Mouse (Mus musculus) forebrain, embryonic 10.5 days (tissue): ENCODE data around the gene Ccdc141. TPM values are rescaled to one million over a fixed set of nuclear protein-coding genes. Genes with fewer than 3 reads are reported as not detected.

Experiments used
- DNase-seq: peaks from one replicate; pipeline ENCODE4 v3.0.0-alpha.2; 2017; ENCODE audit warnings: low spot score; ENCODE audit errors: extremely low spot score
- H3K27ac ChIP-seq: fragments of 300-500 bp; sonication (generic); 2 replicates; pipeline ENCODE4 v1.5.1; 2016; ENCODE audit warnings: mild to moderate bottlenecking
- H3K27me3 ChIP-seq: fragments of 300-500 bp; sonication (generic); 2 replicates; pipeline ENCODE4 v1.6.1; 2016; ENCODE audit warnings: mild to moderate bottlenecking; ENCODE audit not compliant: poor library complexity, severe bottlenecking
- H3K36me3 ChIP-seq: fragments of 300-500 bp; sonication (generic); replicated peaks from 2 replicates; pipeline ENCODE4 v1.6.1; 2016; ENCODE audit warnings: mild to moderate bottlenecking, moderate library complexity
- H3K4me1 ChIP-seq: fragments of 300-500 bp; sonication (generic); 2 replicates; pipeline ENCODE4 v1.6.1; 2016
- H3K4me3 ChIP-seq: fragments of 300-500 bp; sonication (generic); 2 replicates; pipeline ENCODE4 v1.5.1; 2016; ENCODE audit warnings: mild to moderate bottlenecking, moderate library complexity
- H3K9me3 ChIP-seq: fragments of 300-500 bp; sonication (generic); 2 replicates; pipeline ENCODE4 v1.6.1; 2016; ENCODE audit warnings: mild to moderate bottlenecking, moderate library complexity
- WGBS: fragments of 180-500 bp; shearing (Covaris S2); methylation state at CpG from one replicate; pipeline ENCODE4 v1.1.7; 2016; 5-methylcytosine and 5-hydroxymethylcytosine counted together
- polyA plus RNA-seq: library from polyadenylated mRNA; unstranded; fragments of >200 nt; fragmentation: Nextera tagmentation; extraction: Ambion mirVana; gene quantifications from 2 replicates; pipeline ENCODE4 v1.2.1, GENCODE M21; 2016

Ccdc141 gene
- polyA plus RNA-seq, 1 experiment from 2014 or later = 2.6 TPM

GRCm38 (mm10) chr2:77187501-77187900 lies 17.1 kb upstream of the Ccdc141 start:
- Histone ChIP-seq H3K27me3 (no peaks in the 10 kb centered on the region), H3K36me3 (peaks cover 71% of the 10 kb centered on the region), H3K27ac (no peak overlapping the region), H3K9me3 (no peaks in the 10 kb centered on the region), H3K4me1 (no peaks in the 10 kb centered on the region), H3K4me3 (no peak overlapping the region)
- WGBS = 92% methylated on average over 3 of the region's 3 CpGs
- no peak for DNase-seq

- no peak overlapping the region for H3K4me3 ChIP-seq
- no peak for DNase-seq
- peaks cover 65% of the 10 kb centered on the region for H3K36me3 ChIP-seq
- H3K4me1 ChIP-seq = no peaks in the 10 kb centered on the region
- H3K27ac ChIP-seq = no peak overlapping the region
- no peaks in the 10 kb centered on the region for H3K27me3 ChIP-seq
- H3K9me3 ChIP-seq = no peaks in the 10 kb centered on the region
- WGBS = 52% methylated on average over 8 of the region's 8 CpGs
Measured at GRCm38 (mm10) chr2:77186912-77187311, 16.5 kb upstream of the Ccdc141 start.

GRCm38 (mm10) chr2:77184049-77184571 lies 13.7 kb upstream of the Ccdc141 start:
- WGBS = 90% methylated on average over 8 of the region's 8 CpGs
- H3K4me3 ChIP-seq = no peak overlapping the region

GRCm38 (mm10) chr2:77183646-77184045 lies 13.2 kb upstream of the Ccdc141 start:
- H3K27ac ChIP-seq = no peak overlapping the region
- 93% methylated on average over 2 of the region's 2 CpGs for WGBS

More at GRCm38 (mm10) chr2:77184049-77184571, 13.7 kb upstream of the Ccdc141 start:
- peaks cover 41% of the 10 kb centered on the region for H3K36me3 ChIP-seq
- H3K27me3 ChIP-seq = no peaks in the 10 kb centered on the region
- no peak overlapping the region for H3K27ac ChIP-seq
- H3K4me1 ChIP-seq = no peaks in the 10 kb centered on the region
- DNase-seq = no peak
- H3K9me3 ChIP-seq = no peaks in the 10 kb centered on the region

GRCm38 (mm10) chr2:77182996-77183380 lies 12.6 kb upstream of the Ccdc141 start:
- DNase-seq = no peak
- Histone ChIP-seq H3K4me3 (no peak overlapping the region), H3K36me3 (peaks cover 35% of the 10 kb centered on the region), H3K4me1 (no peaks in the 10 kb centered on the region), H3K27me3 (no peaks in the 10 kb centered on the region), H3K27ac (no peak overlapping the region), H3K9me3 (no peaks in the 10 kb centered on the region)
- 83% methylated on average over 6 of the region's 6 CpGs for WGBS

More at GRCm38 (mm10) chr2:77183646-77184045, 13.2 kb upstream of the Ccdc141 start:
- Histone ChIP-seq H3K36me3 (peaks cover 39% of the 10 kb centered on the region), H3K4me3 (no peak overlapping the region), H3K27me3 (no peaks in the 10 kb centered on the region), H3K9me3 (no peaks in the 10 kb centered on the region), H3K4me1 (no peaks in the 10 kb centered on the region)
- no peak for DNase-seq

- no peaks in the 10 kb centered on the region for H3K9me3 ChIP-seq
- WGBS = 84% methylated on average over 4 of the region's 4 CpGs
- no peaks in the 10 kb centered on the region for H3K27me3 ChIP-seq
- H3K4me3 ChIP-seq = no peak overlapping the region
- peaks cover 29% of the 10 kb centered on the region for H3K36me3 ChIP-seq
- H3K27ac ChIP-seq = no peak overlapping the region
- DNase-seq = no peak
- H3K4me1 ChIP-seq = 0 out of 2 replicates have a peak, but pooled peaks cover 2% of the 10 kb centered on the region
Measured at GRCm38 (mm10) chr2:77182271-77182995, 12.0 kb upstream of the Ccdc141 start.

GRCm38 (mm10) chr2:77177472-77177871 lies 7.0 kb upstream of the Ccdc141 start:
- WGBS = 84% methylated on average over 2 of the region's 2 CpGs
- DNase-seq = no peak
- peak overlapping the region; percentile 40; the same call in 1 of the 2 replicates for H3K27ac ChIP-seq

GRCm38 (mm10) chr2:77176413-77176812 lies 6.0 kb upstream of the Ccdc141 start:
- no peak overlapping the region for H3K4me3 ChIP-seq
- no peaks in the 10 kb centered on the region for H3K27me3 ChIP-seq
- H3K4me1 ChIP-seq = peaks cover 37% of the 10 kb centered on the region
- 71% methylated on average over 10 of the region's 10 CpGs for WGBS
- H3K9me3 ChIP-seq = no peaks in the 10 kb centered on the region
- DNase-seq = no peak
- H3K36me3 ChIP-seq = no peaks in the 10 kb centered on the region
- peak overlapping the region; percentile 35 for H3K27ac ChIP-seq

More at GRCm38 (mm10) chr2:77177472-77177871, 7.0 kb upstream of the Ccdc141 start:
- Histone ChIP-seq H3K27me3 (no peaks in the 10 kb centered on the region), H3K9me3 (no peaks in the 10 kb centered on the region), H3K36me3 (no peaks in the 10 kb centered on the region), H3K4me3 (no peak overlapping the region), H3K4me1 (peaks cover 26% of the 10 kb centered on the region)

- no peaks in the 10 kb centered on the region for H3K36me3 ChIP-seq
- no peaks in the 10 kb centered on the region for H3K9me3 ChIP-seq
- no peak for DNase-seq
- no peaks in the 10 kb centered on the region for H3K27me3 ChIP-seq
- H3K4me3 ChIP-seq = no peak overlapping the region
- 0 out of 2 replicates have a peak overlapping the region, but pooled peaks have one; percentile 3 for H3K27ac ChIP-seq
- H3K4me1 ChIP-seq = peaks cover 47% of the 10 kb centered on the region
- WGBS = 82% methylated on average over 7 of the region's 7 CpGs
Measured at GRCm38 (mm10) chr2:77175411-77175810, 5.0 kb upstream of the Ccdc141 start.

GRCm38 (mm10) chr2:77174313-77174712 lies 3.9 kb upstream of the Ccdc141 start:
- no peak overlapping the region for H3K4me3 ChIP-seq
- no peaks in the 10 kb centered on the region for H3K36me3 ChIP-seq
- no peak overlapping the region for H3K27ac ChIP-seq
- no peaks in the 10 kb centered on the region for H3K9me3 ChIP-seq
- H3K27me3 ChIP-seq = 0 out of 2 replicates have a peak, but pooled peaks cover under 1% of the 10 kb centered on the region
- WGBS = 81% methylated on average over 2 of the region's 2 CpGs
- DNase-seq = no peak
- peaks cover 58% of the 10 kb centered on the region for H3K4me1 ChIP-seq

- Histone ChIP-seq H3K4me3 (no peak overlapping the region), H3K4me1 (peaks cover 59% of the 10 kb centered on the region), H3K36me3 (no peaks in the 10 kb centered on the region), H3K27me3 (0 out of 2 replicates have a peak, but pooled peaks cover 3% of the 10 kb centered on the region), H3K27ac (no peak overlapping the region), H3K9me3 (no peaks in the 10 kb centered on the region)
- no peak for DNase-seq
- WGBS = 89% methylated on average over 6 of the region's 6 CpGs
Measured at GRCm38 (mm10) chr2:77173821-77174220, 3.4 kb upstream of the Ccdc141 start.

- H3K36me3 ChIP-seq = no peaks in the 10 kb centered on the region
- H3K9me3 ChIP-seq = no peaks in the 10 kb centered on the region
- WGBS = 78% methylated on average over 6 of the region's 6 CpGs
- 0 out of 2 replicates have a peak, but pooled peaks cover 3% of the 10 kb centered on the region for H3K27me3 ChIP-seq
- no peak for DNase-seq
- no peak overlapping the region for H3K4me3 ChIP-seq
- peaks cover 59% of the 10 kb centered on the region for H3K4me1 ChIP-seq
- H3K27ac ChIP-seq = no peak overlapping the region
Measured at GRCm38 (mm10) chr2:77173366-77173765, 2.9 kb upstream of the Ccdc141 start.

- Histone ChIP-seq H3K36me3 (no peaks in the 10 kb centered on the region), H3K27ac (peak overlapping the region; percentile 73), H3K4me1 (peaks cover 56% of the 10 kb centered on the region), H3K27me3 (0 out of 2 replicates have a peak, but pooled peaks cover 8% of the 10 kb centered on the region), H3K9me3 (no peaks in the 10 kb centered on the region), H3K4me3 (peak overlapping the region; percentile 30)
- DNase-seq = peak; percentile 29
- WGBS = 19% methylated on average over 10 of the region's 10 CpGs
Measured at GRCm38 (mm10) chr2:77172241-77172671, 1.8 kb upstream of the Ccdc141 start.
